Mouse (Mus musculus) gastrocnemius, adult 18-20 months (tissue): ENCODE measurements around the gene Fam71b. TPM values are rescaled to one million over a fixed set of nuclear protein-coding genes. Genes with fewer than 3 reads are reported as not detected.

Experiments used
- DNase-seq: peaks from one replicate; pipeline ENCODE4 v3.0.0; 2021; ENCODE audit warnings: low spot score
- long read RNA-seq, 2 experiments: library from polyadenylated mRNA; stranded (forward); transcript quantifications; one replicate each; pipeline ENCODE4 v2.0.0; 2021
- total RNA-seq, 2 experiments: library from RNA; stranded (reverse); gene quantifications; 2 replicates each; pipeline ENCODE4 v1.2.3; 2021

Gene Fam71b
- not detected for total RNA-seq
- long read RNA-seq, experiment 1: 0 reads
- long read RNA-seq, experiment 2: 0 reads

DNA sequence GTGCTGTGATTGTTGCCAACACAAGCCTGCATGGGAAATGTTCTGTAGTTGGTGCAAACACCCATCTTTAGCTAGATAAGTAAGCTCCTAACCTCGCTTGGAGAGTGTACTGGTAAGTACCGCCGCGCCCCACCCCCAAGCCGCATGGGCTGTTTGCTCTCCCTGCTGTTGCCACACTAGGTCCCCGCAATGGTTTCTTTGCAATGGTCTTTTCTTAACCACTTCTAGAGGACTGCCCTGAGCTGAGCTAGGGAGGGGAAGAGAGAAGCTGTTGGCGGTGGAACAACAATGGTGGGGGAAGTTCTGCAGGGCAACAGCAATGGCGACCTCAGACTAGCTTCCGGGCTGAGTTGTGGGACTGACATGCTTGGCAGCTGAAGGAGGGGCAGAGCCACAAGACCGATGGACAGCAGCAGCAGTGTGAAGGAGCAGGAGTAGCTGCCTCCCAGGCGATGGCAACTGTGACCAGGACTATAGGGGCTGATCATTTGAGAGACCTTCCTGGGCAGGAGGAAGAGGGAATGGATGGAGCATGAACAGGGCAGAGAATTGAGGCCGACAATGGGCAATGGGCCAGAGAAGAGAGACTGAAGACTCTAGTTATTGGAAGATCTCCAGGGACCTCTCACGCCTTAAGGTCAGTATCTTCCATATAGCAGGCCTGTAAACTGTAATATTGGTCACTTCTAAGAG is at the start of gene Fam71b:
Gene Fam71b (plus strand): TSS at position 393 of the 693 bp plus-strand sequence.
- no peak for DNase-seq

- DNase-seq: no peak
Measured at GRCm38 (mm10) chr11:46347756-46348155, 48.6 kb upstream of the Fam71b start.

GRCm38 (mm10) chr11:46348416-46348815 is 47.9 kb upstream of the Fam71b start:
- no peak for DNase-seq

DNA sequence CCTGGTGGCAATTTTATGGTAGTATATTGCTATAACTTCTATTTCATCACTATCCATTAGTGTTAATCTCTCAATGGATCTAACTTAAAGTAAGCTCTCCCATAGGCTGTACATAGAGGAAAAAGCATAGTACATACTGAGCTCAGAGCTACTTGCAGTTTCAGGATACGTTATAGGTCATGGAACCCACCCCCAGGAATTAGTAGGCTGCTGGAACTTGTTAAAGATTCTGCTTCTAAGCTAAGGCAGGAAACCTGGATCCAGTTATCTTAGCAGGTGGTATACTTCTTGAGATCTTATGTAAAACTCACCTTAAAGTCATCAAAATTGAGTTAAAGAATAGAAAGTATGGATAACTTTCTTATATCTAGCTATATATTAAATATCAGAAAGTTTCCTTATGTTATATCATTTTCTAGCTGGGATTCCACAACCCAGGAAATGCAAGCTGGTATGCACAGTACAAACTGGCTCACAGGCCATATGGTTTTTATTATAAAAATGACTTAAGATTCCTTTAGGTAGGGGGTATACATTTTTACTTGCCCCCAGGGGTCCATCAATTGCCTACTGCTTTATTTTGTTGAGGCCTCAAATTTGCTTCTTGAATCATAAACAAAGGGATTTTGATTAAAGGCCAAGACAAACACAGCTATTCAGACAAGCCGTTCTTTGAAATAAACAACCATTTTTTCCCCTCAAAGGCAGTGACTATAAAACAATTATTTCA is 46.5 kb upstream of the Fam71b start:
- no peak for DNase-seq

DNA sequence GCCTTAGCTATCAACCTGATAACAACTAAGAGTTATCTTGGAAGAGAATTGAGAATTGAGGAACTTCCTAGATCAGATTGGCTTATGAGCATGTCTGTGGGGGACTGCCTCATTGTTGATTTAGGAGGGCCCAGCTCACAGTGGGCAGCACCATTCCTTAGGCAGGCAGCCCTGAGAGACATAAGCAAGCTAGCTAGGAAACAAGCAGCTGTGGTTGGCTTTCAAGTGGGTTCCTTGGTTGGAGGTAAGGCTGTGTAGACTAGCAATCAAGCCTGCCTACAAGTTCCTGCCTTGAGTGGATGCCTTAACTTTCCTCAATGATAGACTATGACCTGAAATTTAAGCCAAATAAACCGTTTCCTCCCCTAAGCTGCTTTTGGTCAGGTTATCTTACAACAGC is 38.0 kb upstream of the Fam71b start:
- DNase-seq: no peak

DNA sequence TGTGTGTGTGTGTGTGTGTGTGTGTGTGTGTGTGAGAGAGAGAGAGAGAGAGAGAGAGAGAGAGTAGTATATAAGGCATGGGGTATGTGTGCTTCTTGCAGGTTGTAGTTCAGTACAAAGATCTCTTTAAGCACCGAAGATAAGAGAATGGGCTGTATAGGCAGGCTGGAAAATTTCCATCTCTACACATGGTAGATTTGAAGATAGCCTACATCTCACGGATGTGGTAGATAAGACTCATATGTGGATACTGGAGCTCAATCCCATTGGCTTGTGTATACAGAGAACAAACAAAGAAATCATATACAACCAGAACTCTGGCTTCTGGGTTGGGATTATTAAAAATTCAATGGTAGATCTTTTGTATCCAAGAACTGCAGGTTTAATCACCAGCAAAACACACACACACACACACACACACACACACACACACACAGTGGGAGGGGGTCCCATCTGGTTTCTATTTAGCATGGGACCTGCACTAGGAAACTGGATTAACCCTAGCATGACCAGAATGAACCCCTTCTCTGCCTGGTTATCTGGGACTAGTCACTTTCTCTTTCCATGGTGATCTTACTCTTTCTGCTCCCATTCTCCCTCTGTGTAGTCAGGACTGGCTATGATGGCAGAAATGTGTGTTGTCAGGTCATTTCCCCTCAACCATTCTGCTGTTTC is 35.2 kb upstream of the Fam71b start:
- DNase-seq: no peak

- DNase-seq: no peak
Measured at GRCm38 (mm10) chr11:46362061-46363022, 34.0 kb upstream of the Fam71b start.

DNA sequence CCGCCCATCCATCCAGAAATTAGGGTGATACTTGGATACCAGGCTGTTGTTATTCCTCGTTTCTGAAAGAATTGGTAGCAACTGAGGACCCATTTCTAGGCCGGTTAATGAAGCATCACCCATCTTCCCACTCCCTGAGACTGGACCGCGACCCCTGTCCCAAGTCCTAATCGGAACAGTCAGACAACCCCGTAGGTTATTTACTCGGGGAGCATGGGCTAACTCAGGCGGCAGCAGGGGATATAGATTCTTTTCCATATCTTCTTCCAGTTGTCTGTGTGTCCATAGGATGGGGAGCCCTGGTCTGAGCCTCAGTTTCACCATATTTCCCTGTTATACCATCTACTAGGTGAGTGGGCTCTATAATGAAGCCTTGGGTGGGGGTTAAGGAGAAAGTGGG is 32.5 kb upstream of the Fam71b start:
- DNase-seq: no peak

- DNase-seq: no peak
Measured at GRCm38 (mm10) chr11:46365744-46366143, 30.6 kb upstream of the Fam71b start.

DNA sequence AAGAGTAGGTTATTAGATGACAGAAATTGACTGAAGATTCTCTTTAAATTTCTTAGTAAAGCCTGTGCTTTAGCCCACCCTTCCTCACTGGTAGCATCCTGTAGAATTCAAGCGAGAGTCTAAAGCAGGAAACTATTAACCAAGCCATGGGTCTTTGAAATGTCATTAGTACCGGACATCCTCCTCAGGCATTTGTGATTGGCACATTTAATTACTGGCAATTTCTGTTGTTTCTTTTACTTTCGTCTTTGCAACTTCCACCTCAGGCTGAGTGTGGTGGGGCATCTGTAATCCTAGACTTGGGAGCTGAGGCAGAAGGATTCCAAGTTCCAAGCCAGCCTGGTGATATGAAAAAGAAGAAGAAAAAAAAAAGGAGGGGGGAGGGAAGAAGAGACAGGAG is 30.0 kb upstream of the Fam71b start:
- DNase-seq: no peak

- DNase-seq: no peak
Measured at GRCm38 (mm10) chr11:46370457-46370856, 25.9 kb upstream of the Fam71b start.

DNA sequence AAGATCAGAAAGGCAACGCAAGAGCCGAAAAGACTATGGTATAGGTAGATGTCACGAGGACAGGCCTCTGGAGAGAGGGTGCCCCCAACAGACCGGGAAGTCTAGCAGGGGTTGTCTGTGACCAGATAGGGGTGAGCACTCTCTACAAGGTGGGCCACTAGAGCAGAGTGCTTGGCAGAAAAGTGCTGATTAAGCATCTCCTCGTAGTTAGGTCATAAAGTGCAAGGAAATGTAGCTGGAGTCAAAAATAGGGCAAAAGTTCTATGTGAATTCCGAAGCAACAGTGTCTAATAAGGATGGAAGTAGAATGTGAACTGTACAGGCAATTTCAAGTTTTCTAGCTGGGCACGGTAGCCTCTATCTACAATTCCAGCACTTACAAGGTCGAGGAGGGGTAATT is 25.1 kb upstream of the Fam71b start:
- no peak for DNase-seq

GRCm38 (mm10) chr11:46372331-46372953 is 23.9 kb upstream of the Fam71b start:
- DNase-seq: no peak

GRCm38 (mm10) chr11:46373071-46374030 is 23.0 kb upstream of the Fam71b start:
- DNase-seq: no peak

DNA sequence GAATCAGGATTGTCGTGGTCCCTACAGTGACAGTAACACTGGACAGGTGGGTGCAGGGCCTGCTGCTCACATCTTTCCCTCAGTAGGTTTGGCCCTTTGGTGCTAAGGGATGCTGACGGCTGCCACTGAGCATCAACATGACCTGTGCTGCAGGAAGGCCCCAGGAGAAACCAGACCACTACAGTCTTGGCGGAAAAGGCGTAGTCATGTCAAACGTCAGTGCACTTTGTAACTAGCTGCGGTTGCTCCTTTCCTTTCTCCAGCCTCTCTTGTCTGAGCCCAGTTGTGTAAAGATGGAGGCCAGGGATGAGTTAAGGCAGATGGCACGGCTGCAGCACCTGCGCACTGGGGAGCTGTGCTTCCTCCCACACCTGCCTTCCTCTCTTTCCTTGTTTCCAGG is 21.3 kb upstream of the Fam71b start:
- DNase-seq: no peak

DNA sequence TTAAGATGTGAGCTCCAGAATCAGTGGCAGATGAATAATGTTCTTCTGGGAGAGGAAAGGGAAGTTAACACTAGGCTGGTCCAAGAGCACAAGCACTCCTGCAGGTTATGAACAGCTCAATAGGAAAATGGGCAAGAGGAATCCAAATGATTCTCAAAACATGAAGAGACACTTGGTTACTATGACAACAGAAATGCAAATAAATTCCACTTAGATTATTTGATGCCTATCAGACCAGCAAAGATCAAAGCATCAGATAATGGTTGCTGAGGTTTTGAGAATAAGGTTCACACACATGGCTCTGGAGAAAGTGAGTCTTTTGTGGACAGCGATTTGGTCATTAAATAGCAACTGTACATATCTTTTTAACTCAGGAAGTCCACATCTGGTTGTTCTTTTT is 19.0 kb upstream of the Fam71b start:
- DNase-seq: no peak

DNA sequence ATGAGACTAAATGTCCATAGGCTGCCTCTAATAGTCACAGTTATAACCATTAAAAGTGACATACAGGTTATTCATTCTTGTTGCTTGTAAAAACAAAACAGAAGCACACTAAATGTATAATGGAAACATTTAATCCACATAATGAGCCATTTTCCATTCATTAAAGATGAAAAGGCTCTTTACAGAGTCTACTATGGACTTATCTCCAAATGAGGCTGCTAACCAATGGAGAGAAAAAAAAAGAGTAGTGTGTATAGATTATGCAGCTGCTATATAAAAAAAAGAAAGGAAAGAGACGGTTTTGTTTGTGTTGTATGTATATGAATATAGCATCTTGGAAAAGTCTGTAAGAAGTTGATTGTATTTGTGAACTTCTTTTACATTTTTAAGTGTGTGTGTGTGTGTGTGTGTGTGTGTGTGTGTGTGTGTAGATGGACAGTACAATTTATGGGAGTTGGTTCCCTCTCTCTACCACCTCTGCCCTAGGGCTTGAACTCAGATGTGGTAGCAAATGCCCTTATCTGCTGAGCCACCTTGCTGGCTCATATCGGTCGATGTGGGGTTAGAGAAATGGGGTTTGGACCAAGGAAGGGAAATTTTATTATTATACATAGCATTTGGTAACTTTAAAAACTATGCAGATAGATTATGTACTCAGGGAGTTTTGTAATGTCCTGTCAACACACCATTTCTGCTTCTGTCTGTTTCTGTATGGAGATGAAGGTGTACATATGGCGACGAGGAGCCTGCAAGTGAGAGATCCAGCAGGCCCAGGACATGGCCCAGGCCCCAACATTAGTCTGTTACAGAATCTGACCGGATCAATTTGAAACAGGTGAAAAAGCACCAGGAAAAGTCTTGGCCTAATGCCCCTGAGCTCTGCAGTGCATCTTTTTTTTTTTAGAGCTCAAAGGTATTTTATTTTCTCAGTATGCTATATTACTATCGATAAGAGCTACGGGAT is 18.3 kb upstream of the Fam71b start:
- DNase-seq: no peak

DNA sequence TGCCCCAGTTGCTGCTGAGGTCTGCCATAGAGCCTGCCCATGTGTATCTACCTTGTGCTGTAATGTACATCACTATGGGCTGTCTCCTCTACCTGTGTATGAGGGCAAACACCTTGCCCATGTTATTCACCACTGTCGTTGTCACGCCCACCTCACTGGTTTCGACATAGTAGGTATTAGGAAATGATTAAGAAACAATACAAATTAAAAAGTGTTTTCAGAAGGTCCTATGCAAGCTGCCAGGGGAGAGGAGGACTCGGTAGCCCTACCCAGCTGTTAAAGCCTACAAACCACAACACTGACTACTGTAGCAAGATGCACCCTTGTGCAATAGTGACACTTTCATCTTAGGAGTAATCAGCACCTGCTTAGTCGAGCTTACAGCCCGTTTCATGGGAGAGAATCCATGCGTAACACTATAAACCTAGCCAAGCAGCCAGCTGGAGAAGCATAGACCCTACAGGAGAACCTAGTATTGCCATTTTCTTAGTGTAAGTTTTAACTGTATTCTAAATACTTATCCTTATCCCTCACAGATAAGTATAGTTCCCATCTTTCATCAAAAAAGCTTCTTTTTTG is 16.2 kb upstream of the Fam71b start:
- no peak for DNase-seq
